Mouse (Mus musculus): Measurements from ENCODE around the gene Gm13871. TPM values are rescaled to one million over a fixed set of nuclear protein-coding genes. Genes with fewer than 3 reads are reported as not detected.
"Not testable (repeated sequence)": the region's sequence is repeated elsewhere in the genome, so short reads cannot be mapped to it uniquely, and the experiment has no call there.

Gene Gm13871
- polyA plus RNA-seq (2014; fragmentation: Nextera tagmentation; extraction: Ambion mirVana), result not detected in 2 replicates

GRCm38 (mm10) chr4:73905853-73906252 lies at the start of gene Gm13871:
Gene Gm13871, minus strand, starts transcription at chr4:73905953.
- ATAC-seq (ENCODE audit: low FRiP score, low TSS enrichment); H3K27ac ChIP-seq (ENCODE audit: low read depth, low read length); H3K36me3 ChIP-seq (ENCODE audit: control insufficient read depth, insufficient read depth, low read length); H3K27me3 ChIP-seq (ENCODE audit: control insufficient read depth, insufficient read depth, low read length); H3K9ac ChIP-seq (ENCODE audit: low read depth, low read length); H3K4me2 ChIP-seq (replicated peaks; ENCODE audit: low read depth, low read length); H3K4me3 ChIP-seq (ENCODE audit: low read length); H3K4me1 ChIP-seq (ENCODE audit: control insufficient read depth, insufficient read depth, low read length); H3K9me3 ChIP-seq (ENCODE audit: control insufficient read depth, low read length): not testable (repeated sequence)
- WGBS, result no CpG with 5 or more reads among the region's 4 CpGs

- Histone ChIP-seq H3K27me3 (ENCODE audit: control insufficient read depth, insufficient read depth, low read length) (no peaks in the 10 kb centered on the region), H3K4me3 (ENCODE audit: low read length) (no peak within 1 kb of the TSS), H3K36me3 (ENCODE audit: control insufficient read depth, insufficient read depth, low read length) (no peaks in the 10 kb centered on the region), H3K4me2 (replicated peaks; ENCODE audit: low read depth, low read length) (no peak within 1 kb of the TSS), H3K4me1 (ENCODE audit: control insufficient read depth, insufficient read depth, low read length) (no peaks in the 10 kb centered on the region), H3K27ac (ENCODE audit: low read depth, low read length) (no peak within 1 kb of the TSS), H3K9me3 (ENCODE audit: control insufficient read depth, low read length) (no peaks in the 10 kb centered on the region), H3K9ac (ENCODE audit: low read depth, low read length) (no peak within 1 kb of the TSS)
- WGBS, result 78% methylated on average over 8 of the region's 8 CpGs
- ATAC-seq (ENCODE audit: low FRiP score, low TSS enrichment), result no peak
These were observed 44.7 kb upstream of the Gm13871 start, which contains the start of gene 2310002L09Rik for GRCm38 (mm10) chr4:73950375-73950896. Gene 2310002L09Rik, minus strand, starts transcription at chr4:73950846.

GRCm38 (mm10) chr4:73920660-73921059 lies 14.9 kb upstream of the Gm13871 start, which contains the start of gene Gm11756:
Gene Gm11756, minus strand, starts transcription at chr4:73920760.
- H3K27me3 ChIP-seq (ENCODE audit: control insufficient read depth, insufficient read depth, low read length); H3K9me3 ChIP-seq (ENCODE audit: control insufficient read depth, low read length); H3K4me2 ChIP-seq (replicated peaks; ENCODE audit: low read depth, low read length); H3K4me1 ChIP-seq (ENCODE audit: control insufficient read depth, insufficient read depth, low read length); ATAC-seq (ENCODE audit: low FRiP score, low TSS enrichment); H3K36me3 ChIP-seq (ENCODE audit: control insufficient read depth, insufficient read depth, low read length); H3K4me3 ChIP-seq (ENCODE audit: low read length); H3K9ac ChIP-seq (ENCODE audit: low read depth, low read length); H3K27ac ChIP-seq (ENCODE audit: low read depth, low read length): not testable (repeated sequence)
- WGBS, result 87% methylated on average over 6 of the region's 6 CpGs

GRCm38 (mm10) chr4:73891012-73891411 lies 14.7 kb downstream of the Gm13871 start, which contains the start of gene Gm11757:
Gene Gm11757, minus strand, starts transcription at chr4:73891112.
- H3K36me3 ChIP-seq (ENCODE audit: control insufficient read depth, insufficient read depth, low read length); H3K27me3 ChIP-seq (ENCODE audit: control insufficient read depth, insufficient read depth, low read length); H3K4me3 ChIP-seq (ENCODE audit: low read length); H3K9ac ChIP-seq (ENCODE audit: low read depth, low read length); ATAC-seq (ENCODE audit: low FRiP score, low TSS enrichment); H3K27ac ChIP-seq (ENCODE audit: low read depth, low read length); H3K4me1 ChIP-seq (ENCODE audit: control insufficient read depth, insufficient read depth, low read length); H3K9me3 ChIP-seq (ENCODE audit: control insufficient read depth, low read length); H3K4me2 ChIP-seq (replicated peaks; ENCODE audit: low read depth, low read length): not testable (repeated sequence)
- no CpG with 5 or more reads among the region's 4 CpGs for WGBS

- not testable (repeated sequence) for H3K27ac ChIP-seq (ENCODE audit: low read depth, low read length); H3K4me2 ChIP-seq (replicated peaks; ENCODE audit: low read depth, low read length); ATAC-seq (ENCODE audit: low FRiP score, low TSS enrichment); H3K9me3 ChIP-seq (ENCODE audit: control insufficient read depth, low read length); H3K4me1 ChIP-seq (ENCODE audit: control insufficient read depth, insufficient read depth, low read length); H3K36me3 ChIP-seq (ENCODE audit: control insufficient read depth, insufficient read depth, low read length); H3K9ac ChIP-seq (ENCODE audit: low read depth, low read length); H3K27me3 ChIP-seq (ENCODE audit: control insufficient read depth, insufficient read depth, low read length); H3K4me3 ChIP-seq (ENCODE audit: low read length)
- WGBS, result no CpG with 5 or more reads among the region's 4 CpGs
These were observed 29.6 kb downstream of the Gm13871 start, which contains the start of gene Gm11758 for GRCm38 (mm10) chr4:73876166-73876565. Gene Gm11758, minus strand, starts transcription at chr4:73876266.

Other genes starting within 250 kb of the Gm13871 start
- gene Gm11239, start 237.6 kb downstream of the Gm13871 start, polyA plus RNA-seq (2014; fragmentation: Nextera tagmentation; extraction: Ambion mirVana), result not detected in 2 replicates
- not detected in 2 replicates for gene Gm428, start 222.4 kb downstream of the Gm13871 start, polyA plus RNA-seq (2014; fragmentation: Nextera tagmentation; extraction: Ambion mirVana)
- 5.8 and 13.5 TPM in 2 replicates for gene Rasef, start 115.0 kb downstream of the Gm13871 start, polyA plus RNA-seq (2014; fragmentation: Nextera tagmentation; extraction: Ambion mirVana)
- gene Gm11758, start 29.7 kb downstream of the Gm13871 start, polyA plus RNA-seq (2014; fragmentation: Nextera tagmentation; extraction: Ambion mirVana), result not detected in 2 replicates
- gene Gm11757, start 14.8 kb downstream of the Gm13871 start, polyA plus RNA-seq (2014; fragmentation: Nextera tagmentation; extraction: Ambion mirVana), result not detected in 2 replicates
- not detected in 2 replicates for gene Gm11756, start 14.8 kb upstream of the Gm13871 start, polyA plus RNA-seq (2014; fragmentation: Nextera tagmentation; extraction: Ambion mirVana)
- 0.14 TPM in 1 of 2 replicates, not detected in the other for gene 2310002L09Rik, start 44.9 kb upstream of the Gm13871 start, polyA plus RNA-seq (2014; fragmentation: Nextera tagmentation; extraction: Ambion mirVana)
- gene Frmd3, start 107.5 kb upstream of the Gm13871 start, polyA plus RNA-seq (2014; fragmentation: Nextera tagmentation; extraction: Ambion mirVana), result 0.97 and 2.0 TPM in 2 replicates